Mouse (Mus musculus) MEL (cell line): ENCODE measurements at regions not wholly inside any gene's neighbourhood (a gene's known extent, or its start where the extent isn't known, plus 50 kb on each side); places are given as distances from the start of the nearest gene placed in this dataset.
A peak's percentile ranks its signal among the peaks of the same experiment; 100 is the strongest.

Experiments
- DNase-seq: peaks from one replicate; pipeline ENCODE4 v3.0.0; 2011; ENCODE audit warnings: low read depth, low spot score
- H3K27ac ChIP-seq: 2 replicates; pipeline ENCODE4 v1.5.1; 2012; ENCODE audit warnings: low read depth, mild to moderate bottlenecking, control low read depth, low read length, moderate library complexity; ENCODE audit not compliant: control insufficient read depth
- H3K27me3 ChIP-seq, 2 experiments: fragments of 150-350 bp in 1 of 2; sonication (generic) in 1 of 2; 2 replicates each; pipeline ENCODE4 v1.6.1; 2012; ENCODE audit warnings: low read length in 2 of 2, mild to moderate bottlenecking in 2 of 2, improper control_type of control experiment in 1 of 2, moderate library complexity in 1 of 2; ENCODE audit not compliant: insufficient read depth in 2 of 2, control insufficient read depth in 1 of 2
- H3K36me3 ChIP-seq, 2 experiments: 2 replicates each; pipeline ENCODE4 v1.6.1; 2012 to 2014; ENCODE audit warnings: low read length in 2 of 2, improper control_type of control experiment in 1 of 2, inconsistent platforms in 1 of 2, mild to moderate bottlenecking in 1 of 2; ENCODE audit not compliant: insufficient read depth in 2 of 2, control insufficient read depth in 1 of 2
- H3K4me1 ChIP-seq, 2 experiments: fragments of 150-350 bp in 1 of 2; sonication (generic) in 1 of 2; 2 replicates each; pipeline ENCODE4 v1.6.1; 2012; ENCODE audit warnings: low read length in 2 of 2, improper control_type of control experiment in 1 of 2, mild to moderate bottlenecking in 1 of 2; ENCODE audit not compliant: insufficient read depth in 2 of 2, control insufficient read depth in 1 of 2
- H3K4me3 ChIP-seq, 2 experiments: fragments of 150-350 bp in 1 of 2; sonication (generic) in 1 of 2; 2 replicates each; pipeline ENCODE4 v1.5.1; 2012; ENCODE audit warnings: low read depth in 2 of 2, low read length in 2 of 2, mild to moderate bottlenecking in 2 of 2, moderate library complexity in 2 of 2, control low read depth in 1 of 2, improper control_type of control experiment in 1 of 2; ENCODE audit not compliant: control insufficient read depth in 1 of 2, insufficient read depth in 1 of 2
- H3K79me2 ChIP-seq: 2 replicates; pipeline ENCODE4 v1.6.1; 2012; ENCODE audit warnings: mild to moderate bottlenecking, low read length, moderate library complexity; ENCODE audit not compliant: control insufficient read depth, poor library complexity, insufficient read depth
- H3K9ac ChIP-seq: 2 replicates; pipeline ENCODE4 v1.6.1; 2012; ENCODE audit warnings: low read depth, mild to moderate bottlenecking, control low read depth, low read length, moderate library complexity; ENCODE audit not compliant: control insufficient read depth, poor library complexity, severe bottlenecking
- H3K9me3 ChIP-seq: fragments of 150-350 bp; sonication (generic); replicated peaks from 2 replicates; pipeline ENCODE4 v1.6.1; 2012; ENCODE audit warnings: mild to moderate bottlenecking, low read length, improper control_type of control experiment, moderate library complexity; ENCODE audit not compliant: insufficient read depth
- JUND ChIP-seq: IDR thresholded peaks from 2 replicates; pipeline ENCODE4 v1.6.1; 2011; ENCODE audit warnings: low read depth, mild to moderate bottlenecking, improper control_type of control experiment, low read length
- KAT2A ChIP-seq: conservative IDR thresholded peaks from 2 replicates; pipeline ENCODE4 v1.6.1; 2012; ENCODE audit warnings: low read depth, low read length, improper control_type of control experiment, inconsistent platforms
- MAX ChIP-seq: IDR thresholded peaks from 2 replicates; pipeline ENCODE4 v1.6.1; 2011; ENCODE audit warnings: low read length, improper control_type of control experiment
- MEF2A ChIP-seq: IDR thresholded peaks from 2 replicates; pipeline ENCODE4 v1.6.1; 2014; ENCODE audit warnings: low read depth, mild to moderate bottlenecking, inconsistent platforms, low read length, improper control_type of control experiment; ENCODE audit not compliant: poor library complexity, insufficient replicate concordance, severe bottlenecking; ENCODE audit errors: extremely low read depth
- MXI1 ChIP-seq: IDR thresholded peaks from 2 replicates; pipeline ENCODE4 v1.6.1; 2011; ENCODE audit warnings: mild to moderate bottlenecking, low read depth, low read length, improper control_type of control experiment
- NELFE ChIP-seq: IDR thresholded peaks from 2 replicates; pipeline ENCODE4 v1.6.1; 2011; ENCODE audit warnings: low read depth, low read length, improper control_type of control experiment
- RAD21 ChIP-seq: IDR thresholded peaks from 2 replicates; pipeline ENCODE4 v1.6.1; 2011; ENCODE audit warnings: mild to moderate bottlenecking, low read depth, low read length, improper control_type of control experiment
- TCF12 ChIP-seq: IDR thresholded peaks from 2 replicates; pipeline ENCODE4 v1.6.1; 2014; ENCODE audit warnings: low read depth, mild to moderate bottlenecking, inconsistent platforms, low read length, improper control_type of control experiment, moderate library complexity

GRCm38 (mm10) chr16:65715631-65716030 is 99.4 kb upstream of the Vgll3 start:
- H3K79me2 ChIP-seq, result no peaks in the 10 kb centered on the region
- H3K27me3 ChIP-seq, result peaks cover 0 to 2% of the 10 kb centered on the region in 2 experiments; a peak in 1 of 4 replicates
- DNase-seq, result no peak
- H3K4me1 ChIP-seq, result no peaks in the 10 kb centered on the region
- no peak overlapping the region for H3K4me3 ChIP-seq
- no peaks in the 10 kb centered on the region for H3K36me3 ChIP-seq
- TF ChIP-seq RAD21 (peak; percentile 3; the same call in 1 of the 2 replicates), TCF12 (no peak)
- H3K9ac ChIP-seq, result no peak overlapping the region
- H3K27ac ChIP-seq, result no peak overlapping the region
- no peaks in the 10 kb centered on the region for H3K9me3 ChIP-seq

- H3K9me3 ChIP-seq, result no peaks in the 10 kb centered on the region
- H3K9ac ChIP-seq, result no peak overlapping the region
- peaks cover 0 to 2% of the 10 kb centered on the region in 2 experiments; a peak in 2 of 4 replicates for H3K27me3 ChIP-seq
- TF ChIP-seq RAD21, result no peak
- no peak for TF ChIP-seq MXI1
- no peaks in the 10 kb centered on the region for H3K4me1 ChIP-seq
- no peak for DNase-seq
- no peaks in the 10 kb centered on the region for H3K79me2 ChIP-seq
- H3K4me3 ChIP-seq, result no peak overlapping the region
- H3K36me3 ChIP-seq, result no peaks in the 10 kb centered on the region
- no peak overlapping the region for H3K27ac ChIP-seq
These were observed 96.1 kb upstream of the Vgll3 start for GRCm38 (mm10) chr16:65718791-65719472.

DNA sequence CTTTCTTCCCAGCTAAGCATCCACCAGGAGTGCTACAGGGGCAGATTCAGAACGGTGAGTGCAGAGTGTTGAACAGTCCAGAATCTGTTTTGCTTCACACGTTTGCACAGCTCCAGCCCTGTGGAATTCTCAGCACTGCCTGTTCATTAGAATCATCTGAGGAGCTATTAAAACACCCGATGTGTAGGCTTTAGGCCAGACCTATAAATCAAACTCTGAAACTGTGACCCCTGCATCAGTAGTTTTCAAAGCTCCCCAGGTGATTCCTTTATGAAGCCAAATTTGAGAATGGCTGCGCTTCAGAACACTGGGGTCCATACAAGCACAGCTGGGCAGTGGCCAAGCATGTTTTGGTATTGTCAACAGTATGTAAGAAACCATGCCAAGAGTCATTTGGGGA is 94.1 kb upstream of the Vgll3 start:
- H3K9me3 ChIP-seq, result no peaks in the 10 kb centered on the region
- no peaks in the 10 kb centered on the region for H3K36me3 ChIP-seq
- no peak overlapping the region for H3K4me3 ChIP-seq
- no peaks in the 10 kb centered on the region for H3K79me2 ChIP-seq
- TF ChIP-seq MAX (no peak), KAT2A (no peak), MEF2A (no peak), NELFE (no peak), JUND (no peak)
- no peak for DNase-seq
- H3K4me1 ChIP-seq, result no peaks in the 10 kb centered on the region
- H3K27ac ChIP-seq, result no peak overlapping the region
- H3K27me3 ChIP-seq, result peaks cover 0 to 2% of the 10 kb centered on the region in 2 experiments; a peak in 2 of 4 replicates
- no peak overlapping the region for H3K9ac ChIP-seq
